Mouse (Mus musculus) bone marrow macrophage, adult 2 months (primary cell): ENCODE results near the gene Chmp1a. TPM values are rescaled to one million over a fixed set of nuclear protein-coding genes. Genes with fewer than 3 reads are reported as not detected.

Experiments used
- H3K27ac ChIP-seq: 2 replicates; pipeline ENCODE4 v1.5.1; 2012; ENCODE audit warnings: low read depth, low read length; ENCODE audit not compliant: insufficient read depth
- H3K4me1 ChIP-seq: 2 replicates; pipeline ENCODE4 v1.6.1; 2012; ENCODE audit warnings: low read length; ENCODE audit not compliant: control insufficient read depth, insufficient read depth
- H3K4me3 ChIP-seq: 2 replicates; pipeline ENCODE4 v1.5.1; 2012; ENCODE audit warnings: mild to moderate bottlenecking, low read length, moderate library complexity; ENCODE audit not compliant: insufficient read depth
- CTCF ChIP-seq: IDR thresholded peaks from 2 replicates; pipeline ENCODE4 v1.5.1; 2012; ENCODE audit warnings: low read depth, mild to moderate bottlenecking, low read length, moderate library complexity
- POLR2A ChIP-seq: IDR thresholded peaks from 2 replicates; pipeline ENCODE4 v1.6.1; 2012; ENCODE audit warnings: mild to moderate bottlenecking, low read depth, low read length, borderline replicate concordance
- polyA plus RNA-seq: library from polyadenylated mRNA; stranded (reverse); fragments of >200 nt; gene quantifications from 2 replicates; pipeline ENCODE4 v1.2.4, GENCODE M21; 2012; ENCODE audit not compliant: missing spikeins, insufficient read depth, insufficient read length

The Chmp1a gene
- polyA plus RNA-seq, 1 experiment = 102 TPM

- TF ChIP-seq CTCF (no peak), POLR2A (no peak)
- Histone ChIP-seq H3K27ac (no peak overlapping the region), H3K4me3 (no peak overlapping the region), H3K4me1 (no peaks in the 10 kb centered on the region)
Measured at GRCm38 (mm10) chr8:123156070-123156773, 56.3 kb downstream of the Chmp1a start.

DNA sequence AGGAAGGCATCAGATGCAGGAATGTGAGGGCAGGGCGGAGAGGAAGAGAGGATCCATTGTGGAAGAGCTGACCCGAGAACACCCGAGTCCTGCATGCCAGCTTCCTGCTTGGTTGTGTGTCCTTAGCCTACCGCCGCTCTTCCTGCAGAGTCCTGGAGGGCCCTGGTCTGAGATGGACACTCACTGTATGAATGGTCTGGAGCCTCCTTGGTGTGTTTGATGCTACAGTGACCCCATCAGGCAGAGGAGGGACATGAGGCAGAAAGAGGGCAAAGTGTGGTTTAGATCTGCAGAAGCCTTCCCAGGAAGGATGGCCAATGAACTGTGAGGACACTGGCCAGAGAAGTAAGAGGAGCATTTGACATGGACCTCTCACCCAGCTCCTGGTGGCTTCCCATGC lies 57.4 kb downstream of the Chmp1a start:
- no peak overlapping the region for H3K27ac ChIP-seq
- H3K4me3 ChIP-seq = no peak overlapping the region
- TF ChIP-seq CTCF = no peak
- TF ChIP-seq POLR2A = no peak

More for the DNA sequence above, 57.4 kb downstream of the Chmp1a start:
- H3K4me1 ChIP-seq = no peaks in the 10 kb centered on the region

Other genes with a start within 250 kb of the Chmp1a start
- gene Ankrd11, start 170.5 kb downstream of the Chmp1a start, polyA plus RNA-seq = 76.2 and 79.2 TPM in 2 replicates
- 58.3 and 65.1 TPM in 2 replicates for gene Spg7, start 149.8 kb downstream of the Chmp1a start, polyA plus RNA-seq
- 1,467 and 1,640 TPM in 2 replicates for gene Rpl13, start 110.4 kb downstream of the Chmp1a start, polyA plus RNA-seq
- not detected in 2 replicates for gene Cpne7, start 95.4 kb downstream of the Chmp1a start, polyA plus RNA-seq
- gene Sult5a1, start 54.4 kb downstream of the Chmp1a start, polyA plus RNA-seq = not detected in 2 replicates
- not detected in 2 replicates for gene Dpep1, start 26.5 kb downstream of the Chmp1a start, polyA plus RNA-seq
- gene Spata33, start 69 bp upstream of the Chmp1a start, polyA plus RNA-seq = 0.87 and 1.4 TPM in 2 replicates
- 35.5 and 36.1 TPM in 2 replicates for gene Cdk10, start 12.1 kb upstream of the Chmp1a start, polyA plus RNA-seq
- gene Spata2l, start 23.5 kb upstream of the Chmp1a start, polyA plus RNA-seq = 8.2 and 11.2 TPM in 2 replicates
- 16.2 and 17.1 TPM in 2 replicates for gene Zfp276, start 41.4 kb upstream of the Chmp1a start, polyA plus RNA-seq
- 42.6 and 43.7 TPM in 2 replicates for gene Vps9d1, start 41.6 kb upstream of the Chmp1a start, polyA plus RNA-seq
- gene Fanca, start 105.8 kb upstream of the Chmp1a start, polyA plus RNA-seq = 13.6 and 16.5 TPM in 2 replicates
- not detected in 2 replicates for gene Spire2, start 120.0 kb upstream of the Chmp1a start, polyA plus RNA-seq
- 218 and 244 TPM in 2 replicates for gene Tcf25, start 161.0 kb upstream of the Chmp1a start, polyA plus RNA-seq
- gene Mc1r, start 194.3 kb upstream of the Chmp1a start, polyA plus RNA-seq = not detected in 2 replicates
- not detected in 2 replicates for gene Tubb3, start 198.7 kb upstream of the Chmp1a start, polyA plus RNA-seq
- 25.8 and 30.8 TPM in 2 replicates for gene Def8, start 210.8 kb upstream of the Chmp1a start, polyA plus RNA-seq